Mouse (Mus musculus) midbrain, embryonic 16.5 days (tissue): Measurements from ENCODE around the gene Sertad2. TPM values are rescaled to one million over a fixed set of nuclear protein-coding genes. Genes with fewer than 3 reads are reported as not detected.

Source experiments
- ATAC-seq: fragments of 200-750 bp; cut with Nextera tagmentation; 2 replicates; pipeline ENCODE4 v1.8.0; 2017; ENCODE audit warnings: moderate TSS enrichment
- H3K27ac ChIP-seq: fragments of 300-500 bp; sonication (generic); 2 replicates; pipeline ENCODE4 v1.5.1; 2014; ENCODE audit warnings: mild to moderate bottlenecking, low read length, mixed read lengths
- H3K27me3 ChIP-seq: fragments of 300-500 bp; sonication (generic); 2 replicates; pipeline ENCODE4 v1.6.1; 2014; ENCODE audit warnings: low read depth, low read length, mixed read lengths; ENCODE audit not compliant: control insufficient read depth, insufficient read depth
- H3K36me3 ChIP-seq: fragments of 300-500 bp; sonication (generic); 2 replicates; pipeline ENCODE4 v1.6.1; 2014; ENCODE audit warnings: mild to moderate bottlenecking, low read length, moderate library complexity, mixed read lengths; ENCODE audit not compliant: control insufficient read depth, insufficient read depth
- H3K4me1 ChIP-seq: fragments of 300-500 bp; sonication (generic); 2 replicates; pipeline ENCODE4 v1.6.1; 2014; ENCODE audit warnings: mild to moderate bottlenecking, low read length, mixed read lengths; ENCODE audit not compliant: control insufficient read depth, insufficient read depth
- H3K4me2 ChIP-seq: fragments of 300-500 bp; sonication (generic); 2 replicates; pipeline ENCODE4 v1.6.1; 2014; ENCODE audit warnings: mild to moderate bottlenecking, low read length, mixed read lengths
- H3K4me3 ChIP-seq: fragments of 300-500 bp; sonication (generic); 2 replicates; pipeline ENCODE4 v1.5.1; 2014; ENCODE audit warnings: low read depth, mild to moderate bottlenecking, low read length, moderate library complexity, mixed read lengths
- H3K9ac ChIP-seq: fragments of 300-500 bp; sonication (generic); 2 replicates; pipeline ENCODE4 v1.6.1; 2014; ENCODE audit warnings: low read depth, low read length, mixed read lengths
- H3K9me3 ChIP-seq: fragments of 300-500 bp; sonication (generic); replicated peaks from 2 replicates; pipeline ENCODE4 v1.6.1; 2014; ENCODE audit warnings: mild to moderate bottlenecking, low read length, mixed read lengths; ENCODE audit not compliant: control insufficient read depth, poor library complexity, severe bottlenecking
- WGBS: fragments of 180-500 bp; shearing (Covaris S2); extraction: QIAGEN DNeasy Blood & Tissue Kit; methylation state at CpG from one replicate; pipeline ENCODE4 v1.1.7; 2014; 5-methylcytosine and 5-hydroxymethylcytosine counted together
- polyA plus RNA-seq: library from polyadenylated mRNA; unstranded; fragments of >200 nt; fragmentation: Nextera tagmentation; extraction: Ambion mirVana; gene quantifications from 2 replicates; pipeline ENCODE4 v1.2.1, GENCODE M21; 2015

Gene Sertad2
- polyA plus RNA-seq, 1 experiment from 2014 or later: 24.6 TPM

GRCm38 (mm10) chr11:20671789-20672392 is 128.8 kb downstream of the Sertad2 start:
- Histone ChIP-seq H3K4me2 (no peak overlapping the region), H3K9ac (no peak overlapping the region), H3K4me1 (no peaks in the 10 kb centered on the region), H3K36me3 (no peaks in the 10 kb centered on the region), H3K4me3 (no peak overlapping the region), H3K27me3 (no peaks in the 10 kb centered on the region), H3K27ac (no peak overlapping the region), H3K9me3 (no peaks in the 10 kb centered on the region)
- 51% methylated on average over 6 of the region's 6 CpGs for WGBS
- no peak for ATAC-seq

GRCm38 (mm10) chr11:20672513-20672912 is 129.5 kb downstream of the Sertad2 start:
- H3K9ac ChIP-seq: no peak overlapping the region
- no peak overlapping the region for H3K4me2 ChIP-seq
- H3K36me3 ChIP-seq: no peaks in the 10 kb centered on the region
- no peaks in the 10 kb centered on the region for H3K4me1 ChIP-seq
- 83% methylated on average over 6 of the region's 6 CpGs for WGBS
- no peaks in the 10 kb centered on the region for H3K27me3 ChIP-seq
- H3K4me3 ChIP-seq: no peak overlapping the region
- no peaks in the 10 kb centered on the region for H3K9me3 ChIP-seq
- ATAC-seq: no peak
- H3K27ac ChIP-seq: no peak overlapping the region

GRCm38 (mm10) chr11:20679396-20679795 is 136.3 kb downstream of the Sertad2 start:
- Histone ChIP-seq H3K27me3 (no peaks in the 10 kb centered on the region), H3K4me2 (no peak overlapping the region), H3K4me3 (no peak overlapping the region), H3K27ac (no peak overlapping the region), H3K36me3 (no peaks in the 10 kb centered on the region), H3K4me1 (no peaks in the 10 kb centered on the region), H3K9ac (no peak overlapping the region), H3K9me3 (no peaks in the 10 kb centered on the region)
- WGBS: 69% methylated on average over 2 of the region's 2 CpGs
- ATAC-seq: no peak

- ATAC-seq: no peak
- Histone ChIP-seq H3K27ac (no peak overlapping the region), H3K36me3 (no peaks in the 10 kb centered on the region), H3K4me3 (no peak overlapping the region), H3K9me3 (no peaks in the 10 kb centered on the region), H3K9ac (no peak overlapping the region), H3K27me3 (no peaks in the 10 kb centered on the region), H3K4me1 (no peaks in the 10 kb centered on the region), H3K4me2 (no peak overlapping the region)
- 95% methylated on average over 5 of the region's 5 CpGs for WGBS
Observed at GRCm38 (mm10) chr11:20680781-20681180, 137.7 kb downstream of the Sertad2 start.

GRCm38 (mm10) chr11:20681679-20682078 is 138.6 kb downstream of the Sertad2 start:
- 89% methylated on average over 5 of the region's 5 CpGs for WGBS
- ATAC-seq: no peak
- Histone ChIP-seq H3K27me3 (no peaks in the 10 kb centered on the region), H3K4me2 (no peak overlapping the region), H3K4me1 (no peaks in the 10 kb centered on the region), H3K9ac (no peak overlapping the region), H3K36me3 (no peaks in the 10 kb centered on the region), H3K9me3 (no peaks in the 10 kb centered on the region), H3K27ac (no peak overlapping the region), H3K4me3 (no peak overlapping the region)

- H3K27ac ChIP-seq: no peak overlapping the region
- peak; percentile 88 for ATAC-seq
Observed at GRCm38 (mm10) chr11:20691000-20691399, 147.9 kb downstream of the Sertad2 start.

More at GRCm38 (mm10) chr11:20691000-20691399, 147.9 kb downstream of the Sertad2 start:
- H3K9me3 ChIP-seq: no peaks in the 10 kb centered on the region
- H3K27me3 ChIP-seq: no peaks in the 10 kb centered on the region
- no peak overlapping the region for H3K4me2 ChIP-seq
- no peaks in the 10 kb centered on the region; the same call in 1 of the 2 replicates for H3K36me3 ChIP-seq
- WGBS: 3% methylated on average over 4 of the region's 4 CpGs
- H3K4me1 ChIP-seq: no peaks in the 10 kb centered on the region
- H3K4me3 ChIP-seq: no peak overlapping the region
- H3K9ac ChIP-seq: no peak overlapping the region

Other genes starting within 250 kb of the Sertad2 start
- gene Slc1a4, start 210.5 kb upstream of the Sertad2 start, polyA plus RNA-seq: 65.0 and 75.6 TPM in 2 replicates
- gene Aftph, start 198.3 kb downstream of the Sertad2 start, polyA plus RNA-seq: 36.0 and 39.8 TPM in 2 replicates